Mouse (Mus musculus) cortical plate, adult 2 months (tissue): ENCODE measurements around the gene Cel. TPM values are rescaled to one million over a fixed set of nuclear protein-coding genes. Genes with fewer than 3 reads are reported as not detected.

Source experiments
- H3K27ac ChIP-seq: fragments of 200-500 bp; 2 replicates; pipeline ENCODE4 v1.5.1; 2012; ENCODE audit warnings: low read length, control low read depth, inconsistent platforms; ENCODE audit not compliant: insufficient read depth
- H3K4me1 ChIP-seq: fragments of 200-500 bp; 2 replicates; pipeline ENCODE4 v1.6.1; 2011; ENCODE audit warnings: low read length; ENCODE audit not compliant: control insufficient read depth, insufficient read depth
- H3K4me3 ChIP-seq: fragments of 200-500 bp; 2 replicates; pipeline ENCODE4 v1.5.1; 2011; ENCODE audit warnings: mild to moderate bottlenecking, low read length, control low read depth; ENCODE audit not compliant: insufficient read depth
- CTCF ChIP-seq: fragments of 200-500 bp; IDR thresholded peaks from 2 replicates; pipeline ENCODE4 v1.5.1; 2011; ENCODE audit warnings: mild to moderate bottlenecking, control low read depth, low read length; ENCODE audit not compliant: insufficient read depth; ENCODE audit errors: extremely low read depth
- POLR2A ChIP-seq: fragments of 200-500 bp; IDR thresholded peaks from 2 replicates; pipeline ENCODE4 v1.6.1; 2011; ENCODE audit warnings: mild to moderate bottlenecking, low read length, control low read depth; ENCODE audit not compliant: insufficient read depth; ENCODE audit errors: extremely low read depth
- polyA plus RNA-seq: library from polyadenylated mRNA; depleted of rRNA; stranded (reverse); fragments of >200 nt; gene quantifications from 2 replicates; pipeline ENCODE4 v1.2.3, GENCODE M21; 2012

Cel gene
- polyA plus RNA-seq, 1 experiment, result 0.06 TPM

GRCm38 (mm10) chr2:28585043-28585571 lies 21.9 kb upstream of the Cel start:
- Histone ChIP-seq H3K4me1 (no peaks in the 10 kb centered on the region), H3K27ac (no peak overlapping the region), H3K4me3 (no peak overlapping the region)
- TF ChIP-seq POLR2A (no peak), CTCF (peak; percentile 100)

GRCm38 (mm10) chr2:28583651-28584050 lies 20.4 kb upstream of the Cel start, which contains the start of gene Gtf3c5:
Gene Gtf3c5, minus strand, starts transcription at chr2:28583751.
- Histone ChIP-seq H3K4me3 (peak within 1 kb of the TSS; percentile 84), H3K4me1 (no peaks in the 10 kb centered on the region), H3K27ac (peak within 1 kb of the TSS; percentile 32; the same call in 1 of the 2 replicates)
- TF ChIP-seq CTCF, result no peak
- no peak for TF ChIP-seq POLR2A

GRCm38 (mm10) chr2:28582647-28583353 lies 19.6 kb upstream of the Cel start:
- Histone ChIP-seq H3K4me3 (peak overlapping the region; percentile 84), H3K4me1 (no peaks in the 10 kb centered on the region), H3K27ac (peak overlapping the region; percentile 32; the same call in 1 of the 2 replicates)
- TF ChIP-seq POLR2A (peak; percentile 47), CTCF (no peak)

GRCm38 (mm10) chr2:28578003-28578402 lies 14.8 kb upstream of the Cel start:
- TF ChIP-seq POLR2A, result no peak
- peak; percentile 46; the same call in 1 of the 2 replicates for TF ChIP-seq CTCF

GRCm38 (mm10) chr2:28576815-28577214 lies 13.6 kb upstream of the Cel start:
- H3K4me3 ChIP-seq, result no peak overlapping the region
- H3K27ac ChIP-seq, result no peak overlapping the region
- no peaks in the 10 kb centered on the region for H3K4me1 ChIP-seq
- TF ChIP-seq CTCF (no peak), POLR2A (no peak)

More at GRCm38 (mm10) chr2:28578003-28578402, 14.8 kb upstream of the Cel start:
- no peak overlapping the region for H3K4me3 ChIP-seq
- H3K4me1 ChIP-seq, result no peaks in the 10 kb centered on the region
- H3K27ac ChIP-seq, result no peak overlapping the region

- H3K4me3 ChIP-seq, result no peak overlapping the region
- TF ChIP-seq POLR2A (no peak), CTCF (no peak)
- no peaks in the 10 kb centered on the region for H3K4me1 ChIP-seq
- H3K27ac ChIP-seq, result no peak overlapping the region
Observed at GRCm38 (mm10) chr2:28575341-28575740, 12.1 kb upstream of the Cel start.

GRCm38 (mm10) chr2:28569903-28570302 lies 6.7 kb upstream of the Cel start:
- no peak overlapping the region for H3K27ac ChIP-seq
- no peak overlapping the region for H3K4me3 ChIP-seq
- no peaks in the 10 kb centered on the region for H3K4me1 ChIP-seq
- TF ChIP-seq CTCF (no peak), POLR2A (no peak)

GRCm38 (mm10) chr2:28566545-28566944 lies 3.3 kb upstream of the Cel start:
- 0 out of 2 replicates have a peak overlapping the region, but pooled peaks have one; percentile 51 for H3K27ac ChIP-seq

GRCm38 (mm10) chr2:28564380-28564779 lies 1.2 kb upstream of the Cel start:
- TF ChIP-seq CTCF, result no peak
- TF ChIP-seq POLR2A, result no peak
- Histone ChIP-seq H3K4me3 (no peak overlapping the region), H3K4me1 (no peaks in the 10 kb centered on the region), H3K27ac (no peak overlapping the region)

More at GRCm38 (mm10) chr2:28566545-28566944, 3.3 kb upstream of the Cel start:
- Histone ChIP-seq H3K4me1 (no peaks in the 10 kb centered on the region), H3K4me3 (no peak overlapping the region)
- no peak for TF ChIP-seq POLR2A
- TF ChIP-seq CTCF, result no peak

GRCm38 (mm10) chr2:28563830-28564229 lies 627 bp upstream of the Cel start:
- Histone ChIP-seq H3K4me1 (no peaks in the 10 kb centered on the region), H3K27ac (no peak overlapping the region), H3K4me3 (no peak overlapping the region)
- TF ChIP-seq POLR2A, result no peak
- no peak for TF ChIP-seq CTCF
